Mouse (Mus musculus) forebrain, embryonic 14.5 days (tissue): ENCODE measurements at regions not wholly inside any gene's neighbourhood (a gene's known extent, or its start where the extent isn't known, plus 50 kb on each side); places are given as distances from the start of the nearest gene placed in this dataset.

Source experiments
- ATAC-seq: fragments of 200-750 bp; cut with Nextera tagmentation; 2 replicates; pipeline ENCODE4 v1.8.0; 2017; ENCODE audit warnings: mild to moderate bottlenecking, moderate library complexity
- DNase-seq: peaks from one replicate; pipeline ENCODE4 v3.0.0-alpha.2; 2015; ENCODE audit warnings: low spot score
- H3K27ac ChIP-seq: fragments of 300-500 bp; sonication (generic); 2 replicates; pipeline ENCODE4 v1.5.1; 2014; ENCODE audit warnings: low read depth, mild to moderate bottlenecking, control low read depth, low read length, moderate library complexity
- H3K27me3 ChIP-seq: fragments of 300-500 bp; sonication (generic); replicated peaks from 2 replicates; pipeline ENCODE4 v1.6.1; 2014; ENCODE audit warnings: low read length, control low read depth, mixed read lengths; ENCODE audit not compliant: control insufficient read depth, insufficient read depth
- H3K36me3 ChIP-seq: fragments of 300-500 bp; sonication (generic); 2 replicates; pipeline ENCODE4 v1.6.1; 2014; ENCODE audit warnings: low read length, control low read depth; ENCODE audit not compliant: control insufficient read depth, insufficient read depth
- H3K4me1 ChIP-seq: fragments of 300-500 bp; sonication (generic); 2 replicates; pipeline ENCODE4 v1.6.1; 2014; ENCODE audit warnings: antibody characterized with exemption, low read length, control low read depth; ENCODE audit not compliant: control insufficient read depth, insufficient read depth
- H3K4me2 ChIP-seq: fragments of 300-500 bp; sonication (generic); 2 replicates; pipeline ENCODE4 v1.6.1; 2014; ENCODE audit warnings: mild to moderate bottlenecking, control low read depth, low read length
- H3K4me3 ChIP-seq: fragments of 300-500 bp; sonication (generic); 2 replicates; pipeline ENCODE4 v1.5.1; 2014; ENCODE audit warnings: low read depth, low read length, control low read depth
- H3K9ac ChIP-seq: fragments of 300-500 bp; sonication (generic); 2 replicates; pipeline ENCODE4 v1.6.1; 2014; ENCODE audit warnings: mild to moderate bottlenecking, low read length, control low read depth, moderate library complexity
- H3K9me3 ChIP-seq: fragments of 300-500 bp; sonication (generic); replicated peaks from 2 replicates; pipeline ENCODE4 v1.6.1; 2016; ENCODE audit warnings: low read length, control low read depth, mixed read lengths; ENCODE audit not compliant: control insufficient read depth
- WGBS: fragments of 180-500 bp; shearing (Covaris S2); extraction: QIAGEN DNeasy Blood & Tissue Kit; methylation state at CpG from one replicate; pipeline ENCODE4 v1.1.7; 2014; 5-methylcytosine and 5-hydroxymethylcytosine counted together

DNA sequence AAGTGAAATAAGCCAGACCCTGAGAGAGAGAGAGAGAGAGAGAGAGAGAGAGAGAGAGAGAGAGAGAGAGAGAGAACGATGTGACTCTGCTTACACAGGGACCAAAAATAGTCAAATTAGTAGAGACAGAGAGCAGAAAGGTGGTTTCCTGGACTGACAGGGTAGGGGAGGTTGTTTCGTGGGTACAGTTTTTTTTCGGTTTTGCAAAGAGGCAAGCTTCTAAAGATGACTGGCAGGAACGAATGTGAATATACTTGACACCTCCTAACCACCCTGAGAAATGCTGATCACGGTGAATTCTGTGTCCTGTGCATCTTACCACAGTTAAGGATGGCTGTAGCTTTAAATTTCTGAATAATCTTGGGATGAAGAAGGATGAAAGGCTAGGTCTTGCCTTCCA, 89.7 kb downstream of the Tomm20 start:
- WGBS = 86% methylated on average over 5 of the region's 5 CpGs
- no peak for DNase-seq

DNA sequence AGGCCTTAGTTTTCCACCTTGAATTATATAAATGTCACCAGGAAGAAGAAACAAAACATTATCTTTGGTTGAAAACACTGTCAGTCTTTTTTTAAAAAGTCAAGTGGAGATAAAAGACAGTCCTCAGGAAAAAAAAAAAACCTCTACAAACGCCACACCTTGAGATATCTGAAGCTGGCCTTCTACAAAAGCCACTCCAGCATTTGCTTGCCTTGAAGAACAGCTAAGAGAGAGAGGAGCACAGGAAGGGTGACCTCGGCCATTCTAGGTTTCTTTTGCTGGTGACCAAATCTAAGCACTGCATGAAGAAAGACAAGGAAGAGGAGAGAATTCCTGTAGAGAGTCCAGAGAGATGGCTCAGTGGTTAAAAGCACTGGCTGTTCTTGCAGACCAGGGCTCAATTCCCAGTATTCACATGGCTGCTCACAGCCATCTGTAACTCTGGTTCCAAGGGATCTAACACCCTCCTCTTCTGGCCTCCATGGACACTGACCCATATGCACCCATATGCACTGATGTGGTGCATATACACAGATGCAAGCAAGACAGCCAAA, 90.5 kb downstream of the Tomm20 start:
- no peaks in the 10 kb centered on the region for H3K4me1 ChIP-seq
- H3K27ac ChIP-seq = no peak overlapping the region
- no peaks in the 10 kb centered on the region; the same call in 1 of the 2 replicates for H3K9me3 ChIP-seq
- no peak overlapping the region for H3K9ac ChIP-seq
- no peak for ATAC-seq
- no peak for DNase-seq
- no peaks in the 10 kb centered on the region for H3K27me3 ChIP-seq
- no peak overlapping the region for H3K4me2 ChIP-seq
- H3K36me3 ChIP-seq = no peaks in the 10 kb centered on the region
- 79% methylated on average over 2 of the region's 2 CpGs for WGBS
- no peak overlapping the region for H3K4me3 ChIP-seq

More for the DNA sequence above, 89.7 kb downstream of the Tomm20 start:
- no peaks in the 10 kb centered on the region for H3K4me1 ChIP-seq
- no peaks in the 10 kb centered on the region; the same call in 1 of the 2 replicates for H3K9me3 ChIP-seq
- no peak for ATAC-seq
- H3K4me3 ChIP-seq = no peak overlapping the region
- no peaks in the 10 kb centered on the region for H3K27me3 ChIP-seq
- no peak overlapping the region for H3K9ac ChIP-seq
- no peak overlapping the region for H3K27ac ChIP-seq
- no peak overlapping the region for H3K4me2 ChIP-seq
- H3K36me3 ChIP-seq = no peaks in the 10 kb centered on the region

DNA sequence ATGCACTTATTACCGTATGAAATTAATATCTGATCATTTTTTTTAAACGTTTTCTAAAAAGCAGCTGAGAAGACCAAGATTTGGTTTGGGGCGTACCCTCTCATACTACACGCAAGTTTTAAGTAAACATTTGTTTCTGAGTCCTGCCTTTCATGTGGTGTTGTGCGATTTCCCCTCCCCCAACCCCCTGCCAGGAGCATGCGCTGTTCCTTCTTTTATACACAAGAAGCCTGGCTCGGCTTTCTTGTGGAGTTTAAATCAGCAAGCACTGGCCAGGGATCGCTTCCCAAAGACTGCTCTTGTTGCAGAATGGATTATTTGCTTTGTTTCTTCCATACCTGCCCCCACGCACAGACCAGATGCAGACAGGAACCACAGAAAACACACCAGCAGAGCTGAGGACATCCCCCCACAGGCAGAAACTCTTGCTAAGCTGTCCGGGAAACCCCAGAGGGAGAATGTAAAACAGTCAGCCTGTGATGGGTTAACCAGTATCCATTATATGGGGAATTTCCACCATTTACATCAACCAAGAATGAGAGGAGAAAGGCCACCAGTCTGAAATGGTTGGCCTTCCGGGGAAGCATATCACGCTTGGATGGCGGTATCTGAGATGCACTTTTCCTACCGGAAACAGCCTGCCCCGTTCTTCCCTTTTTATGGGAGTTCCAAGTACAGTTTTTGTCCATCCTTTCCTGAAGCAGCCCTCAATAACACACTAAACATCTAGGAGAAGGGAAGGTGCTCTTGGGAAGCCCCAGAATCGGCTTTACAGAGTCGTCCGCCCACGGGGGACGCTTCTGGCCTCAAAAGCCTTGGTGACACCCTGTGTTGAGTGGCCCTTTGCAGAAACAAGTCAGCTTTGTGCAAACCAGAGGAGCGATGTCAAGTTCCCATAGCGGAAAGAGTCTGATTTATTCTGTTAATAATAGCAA, 91.3 kb downstream of the Tomm20 start:
- WGBS = 69% methylated on average over 22 of the region's 22 CpGs
- ATAC-seq (no peak), DNase-seq (peak; percentile 42)
- Histone ChIP-seq H3K27me3 (no peaks in the 10 kb centered on the region), H3K9ac (no peak overlapping the region), H3K4me3 (no peak overlapping the region), H3K27ac (no peak overlapping the region), H3K9me3 (no peaks in the 10 kb centered on the region; the same call in 1 of the 2 replicates), H3K36me3 (no peaks in the 10 kb centered on the region), H3K4me1 (no peaks in the 10 kb centered on the region), H3K4me2 (no peak overlapping the region)

DNA sequence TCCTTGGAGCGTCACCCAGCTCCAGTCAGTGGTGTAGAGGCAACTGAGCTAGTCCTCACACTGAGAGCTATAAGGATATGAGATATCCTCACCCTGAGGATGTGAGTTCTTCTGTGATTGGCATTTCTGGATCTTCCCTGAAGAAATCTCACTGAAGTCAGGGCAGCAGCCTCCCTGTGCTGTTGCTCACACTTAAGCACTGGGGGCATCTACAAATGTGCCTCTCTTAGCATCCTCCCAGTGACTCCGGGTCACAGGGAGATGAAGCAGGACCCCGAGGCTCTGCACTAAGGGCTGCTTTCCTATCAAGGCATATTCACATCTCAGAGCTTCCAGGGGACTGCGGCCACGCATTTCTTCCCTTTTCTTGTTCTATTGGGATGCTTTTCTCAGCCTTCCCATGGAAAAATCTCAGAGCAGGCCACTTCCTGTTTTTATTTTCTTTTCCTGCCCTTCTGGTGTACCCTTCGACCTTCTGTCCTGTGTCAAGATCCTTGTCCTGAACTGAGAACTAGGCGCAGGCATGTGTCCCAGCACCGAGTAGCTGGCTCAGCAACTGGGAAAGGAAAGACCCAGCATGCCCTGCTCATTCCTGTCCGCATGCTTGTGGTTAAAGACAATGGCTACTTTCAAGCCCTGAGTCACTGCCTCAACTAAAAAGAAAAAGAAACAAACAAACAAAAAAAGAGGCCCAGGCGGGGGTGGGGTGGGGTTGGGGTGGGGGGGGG, 92.8 kb downstream of the Tomm20 start:
- Histone ChIP-seq H3K36me3 (no peaks in the 10 kb centered on the region), H3K27ac (no peak overlapping the region), H3K4me3 (no peak overlapping the region), H3K4me1 (no peaks in the 10 kb centered on the region), H3K4me2 (no peak overlapping the region), H3K9ac (no peak overlapping the region), H3K27me3 (no peaks in the 10 kb centered on the region), H3K9me3 (no peaks in the 10 kb centered on the region)
- 57% methylated on average over 10 of the region's 10 CpGs for WGBS
- ATAC-seq (no peak), DNase-seq (peak; percentile 19)

DNA sequence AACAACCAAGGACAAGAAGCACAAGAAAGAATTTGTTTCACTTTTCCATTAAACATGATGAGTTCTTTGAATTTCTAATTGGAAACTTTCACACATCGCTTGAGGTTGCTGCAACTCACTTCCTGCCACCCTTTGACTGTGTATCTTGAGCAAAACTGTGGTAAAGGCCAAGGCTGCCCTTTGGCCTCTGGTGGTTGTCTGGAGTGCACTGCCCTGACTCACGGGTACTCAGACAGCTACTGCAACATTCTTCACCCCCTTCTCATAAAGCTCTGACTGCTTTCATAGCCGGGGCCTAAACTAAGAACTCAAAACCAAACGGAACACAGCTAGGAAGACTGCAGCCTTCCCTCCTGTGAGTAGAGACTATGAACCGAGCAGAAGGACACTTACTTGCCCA, 93.5 kb downstream of the Tomm20 start:
- ATAC-seq (no peak), DNase-seq (no peak)
- Histone ChIP-seq H3K36me3 (no peaks in the 10 kb centered on the region), H3K27ac (no peak overlapping the region), H3K27me3 (no peaks in the 10 kb centered on the region), H3K9me3 (no peaks in the 10 kb centered on the region), H3K4me1 (no peaks in the 10 kb centered on the region), H3K4me3 (no peak overlapping the region), H3K4me2 (no peak overlapping the region), H3K9ac (no peak overlapping the region)
- WGBS = 81% methylated on average over 5 of the region's 5 CpGs

DNA sequence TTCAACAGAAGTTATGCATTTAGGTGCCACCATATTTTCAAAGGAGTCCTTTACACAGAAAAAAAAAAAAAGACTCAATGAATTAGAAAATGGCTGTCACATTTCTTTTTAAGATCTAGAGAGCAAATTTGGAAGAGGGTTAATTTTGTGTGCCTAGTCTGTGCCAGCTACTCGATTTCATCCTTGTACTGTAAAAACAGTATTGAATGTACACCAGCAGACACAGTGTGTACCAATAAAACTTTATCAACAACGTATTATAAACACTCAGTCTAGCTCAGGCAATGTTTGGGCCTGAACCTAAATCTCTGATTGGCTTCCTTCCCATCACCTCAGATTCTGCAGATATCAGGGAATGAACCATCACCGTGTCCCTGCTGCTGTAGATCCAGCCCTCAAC, 93.9 kb downstream of the Tomm20 start:
- DNase-seq = no peak
- Histone ChIP-seq H3K4me1 (no peaks in the 10 kb centered on the region), H3K36me3 (no peaks in the 10 kb centered on the region), H3K27me3 (no peaks in the 10 kb centered on the region), H3K9me3 (no peaks in the 10 kb centered on the region), H3K9ac (no peak overlapping the region), H3K4me2 (no peak overlapping the region), H3K27ac (no peak overlapping the region), H3K4me3 (no peak overlapping the region)
- no peak for ATAC-seq
- 88% methylated on average over 3 of the region's 3 CpGs for WGBS

DNA sequence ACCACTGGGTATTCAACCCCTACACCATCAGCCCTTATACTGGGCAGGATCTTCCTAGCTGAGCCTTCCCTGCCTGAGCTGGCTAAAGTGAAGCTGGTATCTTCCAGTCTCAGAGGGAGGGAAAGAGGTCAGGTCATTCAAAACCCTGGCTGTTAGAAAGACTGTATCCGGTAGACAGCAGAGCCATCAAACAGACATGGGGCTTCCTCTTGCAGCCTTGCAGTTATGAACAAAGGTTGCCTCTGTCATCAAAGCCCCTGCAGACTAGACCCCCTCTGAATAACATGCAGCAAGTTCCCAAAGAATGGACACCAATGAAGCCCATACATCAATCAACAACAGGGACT, 95.5 kb downstream of the Tomm20 start:
- no peaks in the 10 kb centered on the region for H3K9me3 ChIP-seq
- no peaks in the 10 kb centered on the region for H3K36me3 ChIP-seq
- H3K27me3 ChIP-seq = no peaks in the 10 kb centered on the region
- H3K4me2 ChIP-seq = no peak overlapping the region
- ATAC-seq (no peak), DNase-seq (no peak)
- no peak overlapping the region for H3K4me3 ChIP-seq
- H3K9ac ChIP-seq = no peak overlapping the region
- 92% methylated on average over 1 of the region's 1 CpGs for WGBS
- no peaks in the 10 kb centered on the region for H3K4me1 ChIP-seq
- H3K27ac ChIP-seq = no peak overlapping the region

DNA sequence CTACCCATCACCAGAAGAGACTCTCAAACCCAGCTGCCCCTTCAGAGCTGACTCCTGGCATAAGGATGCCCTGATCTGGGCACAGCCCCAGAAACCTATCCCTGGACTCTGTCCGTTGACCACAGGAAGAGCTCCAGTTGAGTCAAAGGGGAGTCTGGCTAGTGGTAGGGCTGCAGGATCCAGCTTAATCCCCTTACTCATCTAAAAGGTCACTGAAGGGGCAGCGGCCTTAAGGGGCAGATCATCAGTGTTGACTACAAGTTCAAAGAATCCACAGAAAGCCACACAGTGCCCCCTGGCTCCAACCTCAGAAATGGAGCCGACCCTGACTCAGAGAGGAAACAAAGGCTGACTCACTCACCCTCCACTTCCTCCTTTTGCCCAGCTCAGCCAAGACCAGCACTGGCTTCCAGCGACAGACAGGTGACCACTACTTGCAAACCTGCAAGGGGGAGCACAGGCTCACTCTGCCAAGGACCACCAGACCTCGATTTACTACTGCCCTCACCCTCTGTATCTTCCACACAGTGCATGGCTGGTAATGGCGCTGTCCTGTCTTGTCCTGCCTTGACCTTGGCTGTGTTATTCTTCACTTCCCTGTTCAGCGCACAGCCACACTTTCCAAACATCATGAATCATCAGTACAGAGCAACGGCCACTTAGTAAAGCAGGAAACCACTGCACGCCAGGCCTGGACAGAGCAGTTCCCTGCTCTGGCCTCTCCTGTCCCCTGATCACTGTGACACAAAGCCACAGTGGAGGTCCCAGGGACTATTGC, 96.0 kb downstream of the Tomm20 start:
- H3K36me3 ChIP-seq = no peaks in the 10 kb centered on the region
- no peak overlapping the region for H3K4me3 ChIP-seq
- 70% methylated on average over 9 of the region's 9 CpGs for WGBS
- no peaks in the 10 kb centered on the region for H3K27me3 ChIP-seq
- no peaks in the 10 kb centered on the region for H3K9me3 ChIP-seq
- H3K27ac ChIP-seq = no peak overlapping the region
- ATAC-seq (no peak), DNase-seq (no peak)
- H3K9ac ChIP-seq = no peak overlapping the region
- no peaks in the 10 kb centered on the region for H3K4me1 ChIP-seq
- H3K4me2 ChIP-seq = no peak overlapping the region
